Mouse (Mus musculus) gastrocnemius, postnatal 25 days (tissue): Measurements from ENCODE around the gene Gramd1b. TPM values are rescaled to one million over a fixed set of nuclear protein-coding genes. Genes with fewer than 3 reads are reported as not detected.

Source experiments
- DNase-seq: peaks from one replicate; pipeline ENCODE4 v3.0.0; 2022
- total RNA-seq, 2 experiments: library from RNA; stranded (reverse); gene quantifications; 1 replicate in 1 of 2; 2 replicates in 1 of 2; pipeline ENCODE4 v1.2.3; 2021

Gramd1b gene
- total RNA-seq, 2 experiments from 2014 or later: 6.1 to 7.4 TPM

DNA sequence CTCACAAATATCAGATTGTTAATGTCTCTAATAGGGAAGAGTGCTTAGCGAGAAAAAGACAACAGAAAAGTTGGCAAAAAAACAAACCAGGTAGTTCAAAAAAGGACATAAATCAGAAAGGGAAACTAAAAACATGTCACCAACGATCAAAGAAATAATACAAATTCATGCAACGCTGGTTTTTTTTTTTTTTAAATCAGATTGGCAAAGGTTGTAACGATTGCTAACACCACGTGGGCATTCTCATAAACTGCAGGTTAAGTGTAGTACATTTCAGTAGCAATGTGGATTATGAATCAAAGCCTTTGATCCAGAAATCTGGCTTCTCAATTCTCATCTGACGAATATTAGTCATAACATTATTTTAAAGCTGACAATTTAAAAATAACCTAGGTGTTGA lies 169.2 kb downstream of the Gramd1b start:
- DNase-seq: no peak

DNA sequence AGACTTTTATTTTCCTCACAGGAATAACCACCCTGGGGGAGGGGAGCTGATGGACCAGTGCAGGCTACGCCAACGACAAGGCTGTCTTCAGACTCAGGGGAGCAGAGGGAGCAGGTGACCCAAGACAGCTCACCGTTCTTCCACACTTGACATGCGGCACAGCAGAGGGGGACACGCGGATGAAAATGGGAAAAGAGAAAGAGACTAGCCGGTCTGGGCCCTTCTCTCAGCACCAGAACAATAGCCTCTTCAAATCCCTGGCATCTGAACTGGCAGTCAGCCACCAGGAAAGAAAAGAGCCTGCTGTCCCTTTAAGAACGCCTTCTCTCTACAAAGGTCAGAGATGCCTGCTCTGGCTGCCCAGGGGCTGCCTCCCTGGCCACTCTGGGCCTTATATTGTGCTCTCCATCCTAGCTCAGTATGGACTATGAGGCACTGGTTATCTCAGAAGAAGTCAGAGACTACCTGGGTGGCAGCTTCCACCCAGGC lies 172.7 kb downstream of the Gramd1b start:
- no peak for DNase-seq

DNA sequence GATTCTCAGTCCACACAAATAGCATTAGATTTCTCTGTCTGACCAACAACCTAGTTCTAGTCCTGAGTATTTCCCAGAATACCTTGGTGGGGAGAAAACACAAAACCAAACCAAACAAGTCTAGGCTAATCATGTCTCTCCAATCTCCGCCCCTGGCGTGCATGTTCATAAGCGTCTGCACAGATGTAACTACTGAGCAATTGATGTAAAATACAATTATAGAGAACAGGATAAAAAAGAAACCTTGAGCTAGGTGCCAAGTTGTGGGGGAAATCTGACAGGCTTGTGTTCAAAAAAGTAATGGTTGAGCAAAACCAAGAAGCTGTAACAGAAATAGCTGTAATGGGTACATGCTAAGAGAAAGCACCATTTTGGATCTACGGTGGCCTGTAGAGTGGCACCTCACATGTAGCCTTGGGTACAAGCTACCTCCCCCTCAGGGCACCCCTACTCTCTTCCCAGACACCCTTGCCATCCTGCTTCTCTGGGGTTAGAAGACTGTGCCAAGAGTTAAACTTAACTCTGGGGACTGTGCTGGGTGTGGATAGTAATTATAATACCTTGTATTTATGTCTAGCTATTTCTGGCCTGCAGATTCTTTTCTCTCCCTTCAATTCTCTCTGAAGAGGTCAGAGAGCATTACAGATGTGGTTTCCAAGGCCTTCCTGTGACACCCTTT lies 174.3 kb downstream of the Gramd1b start:
- no peak for DNase-seq

DNA sequence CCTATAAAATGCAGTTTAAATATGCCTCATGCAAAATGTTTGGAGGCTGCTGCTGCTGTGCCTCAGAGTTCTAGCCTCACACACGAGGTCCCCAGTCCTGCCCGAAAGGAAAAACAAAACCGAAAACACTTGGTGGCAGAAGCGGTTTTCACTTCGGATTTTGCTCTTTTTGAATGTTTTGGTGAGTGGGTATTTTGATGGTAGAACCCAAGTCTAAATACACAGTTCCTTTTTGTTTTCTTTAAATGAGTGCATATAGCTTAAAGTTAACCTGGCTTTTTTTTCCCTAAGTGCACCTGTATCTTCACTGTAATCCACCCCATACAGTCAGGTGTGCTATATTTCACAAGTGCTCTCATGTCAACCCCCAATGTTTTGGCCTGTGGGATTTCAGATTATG lies 174.8 kb downstream of the Gramd1b start:
- no peak for DNase-seq

DNA sequence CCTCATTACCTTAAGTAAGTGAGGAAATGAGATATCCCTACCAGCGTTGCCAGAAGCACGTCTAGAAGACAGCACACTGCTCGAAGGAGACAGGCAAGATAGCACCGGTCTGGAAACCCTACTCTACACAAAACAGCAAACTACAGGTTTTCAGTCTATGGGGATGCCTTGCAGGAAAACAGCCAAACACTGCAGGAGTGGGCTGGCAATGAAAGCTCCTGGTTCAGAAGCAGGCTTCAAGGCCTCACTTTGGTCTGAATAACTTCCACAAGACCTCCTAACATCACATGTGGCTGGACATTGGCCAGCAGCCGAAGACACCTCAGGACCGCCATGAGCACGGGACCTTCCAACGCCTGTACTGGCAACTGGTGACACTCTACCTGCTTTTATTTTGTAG lies 175.8 kb downstream of the Gramd1b start:
- DNase-seq: no peak

DNA sequence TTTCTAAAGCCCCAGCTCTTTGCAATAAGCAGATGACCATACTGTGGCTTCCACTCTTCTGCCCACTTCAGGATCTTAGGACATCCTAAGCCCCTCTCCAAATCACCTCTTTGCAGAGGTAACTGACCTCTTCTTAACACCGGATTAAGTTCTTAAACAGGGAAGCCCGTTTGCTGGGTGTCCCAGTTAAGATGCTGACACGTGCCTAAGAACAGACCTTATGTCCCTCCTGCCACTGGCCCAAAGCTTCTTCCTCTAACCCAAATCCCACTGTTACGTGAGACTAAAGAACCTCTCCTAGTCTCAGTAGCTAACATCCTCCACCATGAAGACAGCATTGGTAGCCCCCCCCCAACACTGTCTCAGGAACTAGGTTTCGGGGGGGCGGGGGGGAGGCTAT lies 177.6 kb downstream of the Gramd1b start:
- DNase-seq: no peak

DNA sequence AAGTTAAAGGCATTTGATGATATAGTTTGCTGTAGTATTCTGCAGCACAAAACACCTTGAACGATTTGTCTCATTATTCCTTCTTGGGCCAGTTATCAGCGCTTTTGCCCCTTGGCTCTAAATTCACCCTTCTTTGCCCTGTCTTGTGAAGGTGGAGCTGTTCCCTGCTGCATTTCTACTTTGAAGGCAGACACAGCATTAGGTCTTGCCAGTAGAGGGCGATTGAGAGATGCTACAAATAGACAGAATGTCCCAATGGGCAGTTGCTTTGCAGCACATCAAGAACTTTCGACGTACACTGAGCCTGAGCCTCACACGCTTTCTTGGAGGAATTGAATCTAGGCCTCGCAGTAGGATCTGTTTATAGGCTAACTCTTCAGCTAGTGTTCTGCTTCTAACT lies 180.5 kb downstream of the Gramd1b start:
- DNase-seq: no peak

DNA sequence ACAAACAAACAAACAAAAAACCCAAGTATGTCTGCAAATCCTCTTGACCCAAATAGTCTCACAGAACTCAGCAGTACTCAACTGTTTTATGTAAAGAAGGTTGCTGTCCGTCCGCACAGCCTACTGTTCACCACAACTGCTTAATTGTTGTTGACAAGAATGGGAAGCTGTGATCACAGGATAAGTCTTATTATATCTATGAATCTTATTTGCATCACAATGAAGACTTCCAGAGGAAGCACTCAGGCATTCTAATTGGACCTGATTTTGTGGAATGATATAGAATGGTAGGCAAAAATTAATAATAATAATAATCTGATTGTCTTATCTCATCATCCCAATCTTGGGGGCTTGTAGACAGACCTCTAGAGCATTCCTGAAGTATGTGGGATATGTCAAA lies 181.1 kb downstream of the Gramd1b start:
- no peak for DNase-seq

DNA sequence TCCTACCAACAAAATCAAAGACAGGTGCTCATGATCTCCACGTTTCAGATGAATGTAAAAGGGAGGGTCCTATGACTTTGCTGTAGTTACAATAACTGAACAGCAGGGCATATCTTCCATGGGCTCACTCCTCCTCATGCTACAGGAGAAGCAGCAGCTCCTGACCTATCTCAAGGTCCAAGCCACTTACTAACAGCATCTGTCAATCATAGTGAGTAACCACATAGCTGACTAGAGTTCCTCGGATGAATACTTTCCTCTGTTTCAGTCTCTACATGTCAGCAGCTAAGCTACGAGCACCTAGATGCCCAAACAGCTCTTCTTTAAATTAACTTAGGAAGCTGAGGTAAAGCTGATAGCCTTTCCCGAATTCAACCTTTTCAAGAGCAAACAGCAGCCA lies 181.6 kb downstream of the Gramd1b start:
- DNase-seq: no peak

DNA sequence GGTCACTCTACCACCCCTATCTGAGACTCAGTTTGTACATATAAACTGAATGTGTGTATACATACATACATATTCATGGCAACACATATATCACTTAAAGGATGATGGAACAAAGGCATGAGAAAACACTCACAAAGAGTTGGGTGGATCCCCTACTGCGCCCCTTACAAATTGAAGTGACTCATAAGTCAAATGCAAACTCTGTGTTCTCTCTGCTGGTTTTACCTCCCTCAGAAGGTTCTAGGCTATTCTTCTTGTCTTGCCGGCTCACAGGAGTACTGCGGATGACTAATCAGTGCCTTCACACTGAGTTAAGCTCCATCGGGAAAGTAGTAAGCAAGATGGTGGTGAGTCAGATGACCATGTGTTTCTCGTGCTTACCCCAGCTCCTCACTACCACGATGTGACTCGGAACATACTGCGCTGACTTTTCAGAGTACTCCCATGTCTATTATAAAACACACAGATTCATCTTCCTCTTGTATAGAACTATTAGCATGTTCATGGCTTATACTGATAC lies 182.4 kb downstream of the Gramd1b start:
- no peak for DNase-seq

DNA sequence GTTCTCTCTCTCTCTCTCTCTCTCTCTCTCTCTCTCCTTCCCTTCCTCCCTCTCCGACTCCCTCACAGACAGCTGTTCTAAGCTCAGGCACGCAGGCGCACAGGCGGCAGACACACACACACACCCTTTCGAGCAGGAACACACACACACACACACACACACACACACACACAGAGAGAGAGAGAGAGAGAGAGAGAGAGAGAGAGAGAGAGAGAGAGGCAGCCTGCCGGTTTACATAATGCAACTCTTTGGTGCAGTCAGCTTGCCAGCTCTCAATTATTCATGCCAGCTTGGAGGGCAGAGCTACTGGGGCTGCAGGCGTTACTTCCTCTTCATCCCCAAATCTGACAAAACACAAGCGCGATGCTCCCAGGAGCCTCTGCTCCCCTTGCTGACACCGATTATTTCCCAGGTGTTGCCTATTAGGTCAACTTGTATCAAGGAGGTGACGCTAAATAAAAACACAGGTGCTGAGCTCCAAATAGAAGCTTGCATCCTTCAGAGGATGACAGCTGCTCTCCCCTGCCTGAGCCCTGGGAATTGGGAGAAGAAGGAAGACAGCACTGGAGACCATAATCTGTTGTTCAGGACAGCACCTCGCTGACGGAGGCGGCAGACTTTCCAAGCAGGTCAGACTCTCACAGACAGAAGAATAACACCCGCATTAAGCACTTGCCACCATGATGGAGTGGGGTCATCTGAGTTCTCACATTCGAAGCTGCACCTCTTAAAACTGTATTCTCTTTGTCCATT lies 184.8 kb downstream of the Gramd1b start:
- peak; percentile 42 for DNase-seq

DNA sequence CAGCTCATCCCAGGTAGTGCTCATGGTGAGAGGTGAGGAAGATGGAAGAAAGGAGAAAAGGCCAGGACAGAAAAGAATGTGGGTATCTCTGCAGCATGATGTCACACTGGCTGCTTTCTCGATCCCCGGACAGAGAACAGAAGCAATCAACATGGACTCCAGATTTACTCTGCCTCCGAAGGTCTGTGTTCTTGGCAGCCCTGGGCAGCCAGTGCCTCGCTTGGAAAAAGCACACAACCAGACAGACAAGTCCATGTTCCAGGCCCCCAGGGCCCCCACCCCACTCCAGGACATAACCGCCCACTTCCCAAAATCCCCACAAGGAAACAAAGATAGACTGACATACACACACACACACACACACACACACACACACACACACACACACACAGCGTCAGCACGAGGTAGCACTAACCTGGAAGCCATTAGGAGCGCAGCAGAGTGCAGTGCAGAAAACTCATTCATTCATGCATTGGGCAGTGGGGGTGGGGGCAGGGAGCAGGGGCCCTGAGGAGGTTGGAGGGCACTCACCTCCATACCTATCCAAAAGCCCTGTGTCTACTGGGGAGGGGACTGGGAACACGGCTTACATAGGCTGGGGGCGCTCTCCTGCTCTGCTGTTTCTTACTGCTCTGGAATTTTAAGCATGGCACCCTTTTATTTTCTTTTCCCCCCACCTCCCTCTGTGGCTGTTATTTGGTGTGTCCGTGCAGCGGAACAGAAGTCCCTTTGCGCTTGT lies 185.5 kb downstream of the Gramd1b start:
- no peak for DNase-seq

DNA sequence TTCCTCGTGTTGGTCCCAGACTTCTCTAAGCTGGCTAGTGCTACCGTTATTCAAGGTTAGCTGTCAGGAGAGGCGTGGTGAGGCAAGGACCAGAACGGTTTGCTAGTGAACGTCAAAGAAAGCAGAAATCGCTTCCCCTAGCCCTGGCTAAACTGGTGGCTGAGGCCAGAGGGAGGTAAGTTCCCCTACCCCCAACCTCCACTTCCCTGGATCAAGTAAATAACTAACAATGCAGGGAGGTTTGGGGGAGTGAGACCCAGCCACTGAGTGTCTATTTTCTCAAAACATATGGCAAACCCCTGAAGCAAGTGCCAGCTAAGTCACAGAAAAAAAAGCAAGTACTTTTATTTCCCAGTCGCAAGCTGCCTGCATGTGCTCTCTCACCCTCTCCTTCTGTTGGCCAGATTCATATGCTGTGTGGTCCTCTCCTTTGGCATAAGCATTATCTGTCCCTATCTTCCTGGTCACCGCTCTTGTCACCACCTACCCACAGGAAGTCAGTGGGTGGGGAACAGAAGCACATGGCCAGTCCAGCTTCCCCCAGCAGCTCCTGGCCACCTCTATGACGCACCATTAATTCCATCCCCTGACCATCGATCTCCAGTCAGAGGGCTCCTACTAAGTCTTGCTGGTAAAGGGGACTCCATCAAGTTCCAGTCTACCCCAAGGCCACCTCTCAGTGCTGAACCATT lies 186.2 kb downstream of the Gramd1b start:
- DNase-seq: no peak

DNA sequence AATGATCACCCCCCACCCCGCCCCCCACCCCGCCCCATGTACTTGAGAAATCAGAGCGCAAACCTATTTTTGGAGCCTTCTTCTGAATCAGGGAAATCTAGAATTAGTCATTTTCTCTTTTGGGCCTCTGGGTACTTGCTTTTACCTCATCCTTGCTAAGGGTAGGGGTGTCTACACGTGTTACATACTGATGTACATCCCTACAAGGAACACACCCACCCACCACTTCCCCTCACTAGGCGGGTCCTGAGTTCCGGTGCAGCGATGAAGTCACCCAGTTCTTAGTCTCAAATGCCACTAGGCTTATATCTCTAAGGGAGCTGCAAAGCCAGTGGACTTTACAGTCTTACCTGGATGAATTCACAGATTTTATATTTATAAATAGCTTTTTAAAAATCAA lies 187.4 kb downstream of the Gramd1b start:
- DNase-seq: no peak

DNA sequence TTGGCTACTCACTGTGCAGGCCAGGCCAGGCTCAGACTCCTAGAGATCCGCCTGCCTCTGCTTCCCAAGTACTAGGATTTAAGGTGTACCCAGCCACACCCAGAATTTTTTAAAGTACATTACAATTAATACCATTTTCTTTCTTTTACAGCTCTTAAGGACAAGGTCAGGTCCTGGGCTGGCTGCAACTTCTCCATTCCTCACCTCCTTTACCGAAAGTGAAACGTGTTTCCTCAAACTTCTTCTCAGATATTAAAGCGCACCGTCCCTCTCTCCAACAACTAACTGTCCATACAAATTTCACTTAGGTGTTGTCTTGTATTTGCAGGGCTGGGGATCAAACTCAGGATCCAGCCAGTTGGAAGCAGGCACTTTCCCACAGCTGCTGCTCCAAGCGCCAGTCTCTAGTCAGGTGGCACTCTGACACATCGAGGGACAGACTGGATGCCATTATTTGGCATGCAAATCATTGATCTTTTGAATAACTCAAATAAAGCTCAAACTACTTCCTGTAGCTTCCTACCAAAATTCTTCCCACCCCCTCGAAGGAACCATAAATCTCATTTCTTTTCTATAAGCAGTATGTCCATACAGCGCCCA lies 188.0 kb downstream of the Gramd1b start:
- DNase-seq: no peak

DNA sequence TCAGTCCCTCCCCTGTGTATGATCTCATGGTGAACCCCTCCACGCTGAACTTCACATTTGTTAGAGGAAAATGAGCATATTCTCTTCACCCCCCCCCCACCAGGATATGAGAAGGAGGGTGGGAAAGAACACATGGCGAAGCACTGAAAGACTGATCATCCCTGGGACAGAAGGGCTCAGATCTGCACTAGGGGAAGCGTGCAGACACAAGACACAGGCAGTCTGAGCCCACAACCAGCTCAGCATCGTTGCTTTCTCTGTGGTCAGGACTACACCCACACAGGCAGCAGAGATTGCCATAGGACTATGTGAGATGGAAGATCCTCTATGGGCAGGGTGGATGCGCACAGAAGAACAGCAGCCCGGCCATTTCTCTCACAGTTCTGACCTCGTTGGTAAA lies 189.1 kb downstream of the Gramd1b start:
- no peak for DNase-seq

DNA sequence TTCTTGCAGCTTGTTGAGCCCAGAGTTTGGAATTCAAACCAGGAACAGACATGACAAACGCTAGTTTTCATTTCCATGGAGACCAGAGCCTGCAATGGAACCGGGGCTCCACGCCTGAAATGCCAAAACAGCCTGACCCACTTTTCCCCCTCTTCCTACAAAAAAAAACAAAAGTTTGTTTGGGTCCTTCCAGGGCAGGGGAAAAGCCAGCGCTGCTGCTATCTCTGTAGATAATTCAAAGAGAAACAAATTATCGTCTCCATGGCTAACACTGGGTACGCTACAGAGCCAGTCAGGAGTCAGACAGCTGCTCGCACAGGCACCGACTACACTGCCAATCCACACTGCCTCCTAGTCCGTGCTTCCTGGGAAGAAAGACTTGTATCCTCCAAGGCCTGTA lies 191.6 kb downstream of the Gramd1b start:
- no peak for DNase-seq

DNA sequence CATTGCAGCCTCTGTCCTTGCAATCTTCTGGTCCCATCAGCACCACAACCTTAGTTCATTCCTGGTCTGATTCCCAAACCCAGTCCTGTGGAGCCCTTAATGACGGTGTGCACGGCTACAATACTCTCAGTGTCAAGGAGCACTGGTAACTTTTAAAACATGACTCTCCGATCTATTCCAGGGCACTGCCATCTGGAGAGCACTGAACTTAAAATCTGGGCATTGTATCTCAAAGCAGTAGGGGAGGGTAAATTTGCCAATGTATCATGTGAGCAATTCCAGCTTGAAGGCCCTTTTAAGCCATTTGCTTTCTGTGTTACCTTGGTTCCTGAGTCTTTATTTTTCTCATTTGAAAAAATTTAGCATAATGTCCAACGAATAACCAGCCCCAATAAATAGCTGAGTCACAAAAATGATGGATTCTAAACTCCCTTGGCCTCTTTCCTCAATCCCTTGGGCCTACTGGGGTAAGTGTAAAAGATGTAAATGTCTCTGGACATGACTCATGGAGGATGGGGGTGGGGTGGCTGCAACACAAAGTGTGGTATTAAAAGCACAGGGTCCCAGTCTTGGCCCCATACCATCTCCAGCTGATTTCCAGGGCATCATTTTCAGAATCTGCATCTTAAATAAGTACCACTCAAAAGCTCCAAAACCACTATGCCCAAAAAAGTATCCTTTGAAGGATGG lies 193.9 kb downstream of the Gramd1b start:
- DNase-seq: no peak

DNA sequence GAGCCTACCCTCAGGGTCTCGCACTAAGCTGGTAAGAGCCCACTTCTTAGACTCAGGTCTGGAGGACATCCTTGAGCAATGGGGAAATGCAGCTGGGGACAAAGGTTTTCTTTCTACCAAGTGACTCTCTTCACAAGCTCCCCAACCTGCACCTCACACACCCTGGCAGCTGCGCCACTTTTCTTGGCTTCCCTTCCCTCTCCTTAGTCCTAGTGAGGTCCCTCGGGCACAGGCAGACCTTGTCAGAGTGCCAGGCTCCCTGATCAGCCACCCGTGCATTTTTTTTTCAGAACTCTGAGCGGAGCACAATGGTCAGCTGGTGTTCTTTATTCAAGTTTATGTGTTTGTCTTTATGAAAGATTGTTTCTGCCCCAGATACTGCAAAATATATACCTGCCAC lies 194.5 kb downstream of the Gramd1b start:
- DNase-seq: no peak

DNA sequence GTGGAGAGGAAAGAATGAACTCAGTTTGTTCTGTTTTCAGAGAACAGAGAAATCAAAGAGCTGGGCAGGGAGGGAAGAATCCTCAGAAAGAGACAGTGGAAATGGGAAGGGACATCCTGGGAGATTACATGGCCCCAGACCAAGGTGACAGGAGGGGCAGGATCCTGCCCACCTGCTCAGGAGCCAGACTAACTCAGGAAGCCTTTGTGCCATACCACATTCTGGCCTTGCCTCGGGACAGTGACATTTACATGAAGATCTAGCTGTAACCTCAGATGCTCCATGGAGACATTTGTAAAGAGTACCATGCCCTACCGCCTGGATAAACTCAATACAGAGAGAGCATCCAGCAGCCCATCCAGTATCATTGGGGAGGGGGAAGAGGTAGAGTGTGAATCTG lies 196.6 kb downstream of the Gramd1b start:
- DNase-seq: no peak
